Mouse (Mus musculus) MEL (cell line): ENCODE data around the gene Nsun2. TPM values are rescaled to one million over a fixed set of nuclear protein-coding genes. Genes with fewer than 3 reads are reported as not detected.
A peak's percentile ranks its signal among the peaks of the same experiment; 100 is the strongest.

ENCODE experiments used
- DNase-seq: peaks from one replicate; pipeline ENCODE4 v3.0.0; 2011; ENCODE audit warnings: low read depth, low spot score
- H3K27ac ChIP-seq: 2 replicates; pipeline ENCODE4 v1.5.1; 2012; ENCODE audit warnings: low read depth, mild to moderate bottlenecking, control low read depth, low read length, moderate library complexity; ENCODE audit not compliant: control insufficient read depth
- H3K27me3 ChIP-seq, 2 experiments: fragments of 150-350 bp in 1 of 2; sonication (generic) in 1 of 2; 2 replicates each; pipeline ENCODE4 v1.6.1; 2012; ENCODE audit warnings: low read length in 2 of 2, mild to moderate bottlenecking in 2 of 2, improper control_type of control experiment in 1 of 2, moderate library complexity in 1 of 2; ENCODE audit not compliant: insufficient read depth in 2 of 2, control insufficient read depth in 1 of 2
- H3K36me3 ChIP-seq, 2 experiments: 2 replicates each; pipeline ENCODE4 v1.6.1; 2012 to 2014; ENCODE audit warnings: low read length in 2 of 2, improper control_type of control experiment in 1 of 2, inconsistent platforms in 1 of 2, mild to moderate bottlenecking in 1 of 2; ENCODE audit not compliant: insufficient read depth in 2 of 2, control insufficient read depth in 1 of 2
- H3K4me1 ChIP-seq, 2 experiments: fragments of 150-350 bp in 1 of 2; sonication (generic) in 1 of 2; 2 replicates each; pipeline ENCODE4 v1.6.1; 2012; ENCODE audit warnings: low read length in 2 of 2, improper control_type of control experiment in 1 of 2, mild to moderate bottlenecking in 1 of 2; ENCODE audit not compliant: insufficient read depth in 2 of 2, control insufficient read depth in 1 of 2
- H3K4me3 ChIP-seq, 2 experiments: fragments of 150-350 bp in 1 of 2; sonication (generic) in 1 of 2; 2 replicates each; pipeline ENCODE4 v1.5.1; 2012; ENCODE audit warnings: low read depth in 2 of 2, low read length in 2 of 2, mild to moderate bottlenecking in 2 of 2, moderate library complexity in 2 of 2, control low read depth in 1 of 2, improper control_type of control experiment in 1 of 2; ENCODE audit not compliant: control insufficient read depth in 1 of 2, insufficient read depth in 1 of 2
- H3K79me2 ChIP-seq: 2 replicates; pipeline ENCODE4 v1.6.1; 2012; ENCODE audit warnings: mild to moderate bottlenecking, low read length, moderate library complexity; ENCODE audit not compliant: control insufficient read depth, poor library complexity, insufficient read depth
- H3K9ac ChIP-seq: 2 replicates; pipeline ENCODE4 v1.6.1; 2012; ENCODE audit warnings: low read depth, mild to moderate bottlenecking, control low read depth, low read length, moderate library complexity; ENCODE audit not compliant: control insufficient read depth, poor library complexity, severe bottlenecking
- H3K9me3 ChIP-seq: fragments of 150-350 bp; sonication (generic); replicated peaks from 2 replicates; pipeline ENCODE4 v1.6.1; 2012; ENCODE audit warnings: mild to moderate bottlenecking, low read length, improper control_type of control experiment, moderate library complexity; ENCODE audit not compliant: insufficient read depth
- CHD1 ChIP-seq: IDR thresholded peaks from 2 replicates; pipeline ENCODE4 v1.6.1; 2012; ENCODE audit warnings: low read depth, mild to moderate bottlenecking, inconsistent platforms, low read length, improper control_type of control experiment
- CTCF ChIP-seq, 3 experiments: IDR thresholded peaks in 2 of 3; conservative IDR thresholded peaks in 1 of 3; 2 replicates each; pipeline ENCODE4 v1.5.1; 2011 to 2012; ENCODE audit warnings: low read length in 3 of 3, low read depth in 2 of 3, mild to moderate bottlenecking in 2 of 3, improper control_type of control experiment in 1 of 3, inconsistent platforms in 1 of 3, mixed read lengths in 1 of 3, moderate library complexity in 1 of 3; ENCODE audit not compliant: control insufficient read depth in 1 of 3, insufficient read depth in 1 of 3, poor library complexity in 1 of 3, severe bottlenecking in 1 of 3
- ELF1 ChIP-seq: IDR thresholded peaks from 2 replicates; pipeline ENCODE4 v1.6.1; 2014; ENCODE audit warnings: low read depth, mild to moderate bottlenecking, inconsistent platforms, low read length, improper control_type of control experiment, moderate library complexity
- ETS1 ChIP-seq: IDR thresholded peaks from 2 replicates; pipeline ENCODE4 v1.6.1; 2012; ENCODE audit warnings: low read depth, mild to moderate bottlenecking, inconsistent platforms, low read length, improper control_type of control experiment, moderate library complexity
- GATA1 ChIP-seq: IDR thresholded peaks from 2 replicates; pipeline ENCODE4 v1.6.1; 2011; ENCODE audit warnings: low read depth, low read length, improper control_type of control experiment
- HCFC1 ChIP-seq: IDR thresholded peaks from 2 replicates; pipeline ENCODE4 v1.6.1; 2012; ENCODE audit warnings: low read depth, mild to moderate bottlenecking, inconsistent platforms, low read length, improper control_type of control experiment, moderate library complexity
- JUND ChIP-seq: IDR thresholded peaks from 2 replicates; pipeline ENCODE4 v1.6.1; 2011; ENCODE audit warnings: low read depth, mild to moderate bottlenecking, improper control_type of control experiment, low read length
- KAT2A ChIP-seq: conservative IDR thresholded peaks from 2 replicates; pipeline ENCODE4 v1.6.1; 2012; ENCODE audit warnings: low read depth, low read length, improper control_type of control experiment, inconsistent platforms
- MAFK ChIP-seq: IDR thresholded peaks from 2 replicates; pipeline ENCODE4 v1.6.1; 2011; ENCODE audit warnings: low read depth, mild to moderate bottlenecking, low read length, improper control_type of control experiment, borderline replicate concordance
- MAX ChIP-seq: IDR thresholded peaks from 2 replicates; pipeline ENCODE4 v1.6.1; 2011; ENCODE audit warnings: low read length, improper control_type of control experiment
- MAZ ChIP-seq: IDR thresholded peaks from 2 replicates; pipeline ENCODE4 v1.6.1; 2012; ENCODE audit warnings: low read depth, mild to moderate bottlenecking, inconsistent platforms, low read length, improper control_type of control experiment
- MXI1 ChIP-seq: IDR thresholded peaks from 2 replicates; pipeline ENCODE4 v1.6.1; 2011; ENCODE audit warnings: mild to moderate bottlenecking, low read depth, low read length, improper control_type of control experiment
- MYC ChIP-seq: IDR thresholded peaks from 2 replicates; pipeline ENCODE4 v1.6.1; 2011; ENCODE audit warnings: low read depth, mild to moderate bottlenecking, low read length, improper control_type of control experiment, moderate library complexity
- NELFE ChIP-seq: IDR thresholded peaks from 2 replicates; pipeline ENCODE4 v1.6.1; 2011; ENCODE audit warnings: low read depth, low read length, improper control_type of control experiment
- NRF1 ChIP-seq: IDR thresholded peaks from 2 replicates; pipeline ENCODE4 v1.6.1; 2014; ENCODE audit warnings: low read depth, mild to moderate bottlenecking, inconsistent platforms, low read length, improper control_type of control experiment, moderate library complexity; ENCODE audit not compliant: poor library complexity, insufficient read depth, severe bottlenecking
- POLR2A ChIP-seq, 2 experiments: IDR thresholded peaks; 2 replicates each; pipeline ENCODE4 v1.6.1; 2011 to 2012; ENCODE audit warnings: low read length in 2 of 2, mild to moderate bottlenecking in 2 of 2, control low read depth in 1 of 2, improper control_type of control experiment in 1 of 2, low read depth in 1 of 2, moderate library complexity in 1 of 2; ENCODE audit not compliant: control insufficient read depth in 1 of 2, insufficient read depth in 1 of 2, poor library complexity in 1 of 2
- POLR2AphosphoS2 ChIP-seq: IDR thresholded peaks from 2 replicates; pipeline ENCODE4 v1.6.1; 2011; ENCODE audit warnings: low read length, improper control_type of control experiment
- SIN3A ChIP-seq: IDR thresholded peaks from 2 replicates; pipeline ENCODE4 v1.6.1; 2012; ENCODE audit warnings: low read length, improper control_type of control experiment, inconsistent platforms
- TBP ChIP-seq: IDR thresholded peaks from 2 replicates; pipeline ENCODE4 v1.8.0; 2011; ENCODE audit warnings: low read depth, low read length, improper control_type of control experiment
- TCF12 ChIP-seq: IDR thresholded peaks from 2 replicates; pipeline ENCODE4 v1.6.1; 2014; ENCODE audit warnings: low read depth, mild to moderate bottlenecking, inconsistent platforms, low read length, improper control_type of control experiment, moderate library complexity
- USF1 ChIP-seq: IDR thresholded peaks from 2 replicates; pipeline ENCODE4 v1.6.1; 2014; ENCODE audit warnings: low read depth, mild to moderate bottlenecking, inconsistent platforms, low read length, improper control_type of control experiment, moderate library complexity
- USF2 ChIP-seq, 2 experiments: IDR thresholded peaks; 2 replicates each; pipeline ENCODE4 v1.6.1; 2011 to 2012; ENCODE audit warnings: improper control_type of control experiment in 2 of 2, low read length in 2 of 2, borderline replicate concordance in 1 of 2, inconsistent platforms in 1 of 2, low read depth in 1 of 2, mild to moderate bottlenecking in 1 of 2; ENCODE audit not compliant: insufficient read depth in 1 of 2
- ZC3H11A ChIP-seq: IDR thresholded peaks from 2 replicates; pipeline ENCODE4 v1.6.1; 2012; ENCODE audit warnings: low read depth, mild to moderate bottlenecking, inconsistent platforms, low read length, improper control_type of control experiment
- ZMIZ1 ChIP-seq: IDR thresholded peaks from 2 replicates; pipeline ENCODE4 v1.6.1; 2012; ENCODE audit warnings: low read depth, mild to moderate bottlenecking, inconsistent platforms, low read length, improper control_type of control experiment, moderate library complexity
- polyA plus RNA-seq, 2 experiments: library from polyadenylated mRNA; stranded (reverse) in 1 of 2; unstranded in 1 of 2; fragments of >175 nt in 1 of 2; fragments of >200 nt in 1 of 2; gene quantifications; 2 replicates each; pipeline versions ENCODE4 v1.2.1 to v1.2.4; 2012; ENCODE audit warnings: low replicate concordance in 2 of 2, low read depth in 1 of 2; ENCODE audit not compliant: insufficient read length in 2 of 2, insufficient read depth in 1 of 2, missing spikeins in 1 of 2
- total RNA-seq: library from RNA; depleted of rRNA; stranded (reverse); fragments of 300-350 nt; gene quantifications from 2 replicates; pipeline ENCODE4 v1.2.3, GENCODE M21; 2012

Gene Nsun2
- total and polyA plus RNA-seq, 3 experiments = 277 to 303 (median 302) TPM

GRCm38 (mm10) chr13:69534654-69535551, 1.4 kb downstream of the Nsun2 start:
- Histone ChIP-seq H3K36me3 (peaks cover 0 to 2% of the 10 kb centered on the region in 2 experiments; a peak in 1 of 4 replicates), H3K27ac (peak overlapping the region; percentile 72), H3K9me3 (no peaks in the 10 kb centered on the region), H3K4me1 (peaks cover 2 to 16% of the 10 kb centered on the region in 2 experiments; a peak in 3 of 4 replicates), H3K4me3 (peak overlapping the region; percentile 59 to 93), H3K9ac (peak overlapping the region; percentile 97), H3K79me2 (peaks cover 45% of the 10 kb centered on the region), H3K27me3 (no peaks in the 10 kb centered on the region)
- no peak for TF ChIP-seq ZC3H11A
- TF ChIP-seq POLR2A (IDR thresholded peaks at IDR 0.05; ENCODE audit: control insufficient read depth in 1 of 2, insufficient read depth in 1 of 2, low read depth in 1 of 2, low read length in 2 of 2, poor library complexity in 1 of 2) = peak; percentile 76 to 87; a peak in 3 of 4 replicates
- TF ChIP-seq MAZ = peak; percentile 98
- TF ChIP-seq TBP = peak; percentile 46; the same call in 1 of the 2 replicates
- TF ChIP-seq ETS1 = peak; percentile 40; the same call in 1 of the 2 replicates
- no peak for TF ChIP-seq GATA1
- peak; percentile 64 for TF ChIP-seq MXI1
- no peak for TF ChIP-seq MAFK
- TF ChIP-seq MAX = peak; percentile 69
- peak; percentile 25; the same call in 1 of the 2 replicates for TF ChIP-seq TCF12
- peak; percentile 67 for TF ChIP-seq USF1
- no peak for TF ChIP-seq CTCF (IDR thresholded peaks at IDR 0.05 in 2 of 3, conservative IDR thresholded peaks at IDR 0.05 in 1 of 3; ENCODE audit: control insufficient read depth in 1 of 3, insufficient read depth in 1 of 3, low read depth in 2 of 3, low read length in 3 of 3, poor library complexity in 1 of 3, severe bottlenecking in 1 of 3)
- no peak for TF ChIP-seq USF2 (IDR thresholded peaks at IDR 0.05; ENCODE audit: borderline replicate concordance in 1 of 2, insufficient read depth in 1 of 2, low read depth in 1 of 2, low read length in 2 of 2)
- TF ChIP-seq ZMIZ1 = peak; percentile 60; the same call in 1 of the 2 replicates
- TF ChIP-seq MYC = peak; percentile 74
- 0 out of 2 replicates have a peak, but pooled peaks have one; percentile 84 for TF ChIP-seq CHD1
- peak; percentile 48 for TF ChIP-seq SIN3A
- peak; percentile 44; the same call in 1 of the 2 replicates for TF ChIP-seq ELF1
- TF ChIP-seq NELFE = peak; percentile 96
- TF ChIP-seq NRF1 = peak; percentile 89
- TF ChIP-seq POLR2AphosphoS2 = peak; percentile 89
- TF ChIP-seq JUND = no peak
- TF ChIP-seq HCFC1 = peak; percentile 67
- no peak for TF ChIP-seq KAT2A
- peak; percentile 97 for DNase-seq
